Mouse (Mus musculus): ENCODE measurements around the gene Mtss1l. TPM values are rescaled to one million over a fixed set of nuclear protein-coding genes. Genes with fewer than 3 reads are reported as not detected.

The Mtss1l gene
- polyA plus RNA-seq, 1 experiment from 2014 or later = 9.6 TPM

Other genes with a start within 250 kb of the Mtss1l start
- 22.4 and 23.1 TPM in 2 replicates for gene Vac14, start 102.9 kb upstream of the Mtss1l start, polyA plus RNA-seq (2015; fragmentation: Nextera tagmentation; extraction: Ambion mirVana)
- 1.1 and 2.6 TPM in 2 replicates for gene Il34, start 84.4 kb downstream of the Mtss1l start, polyA plus RNA-seq (2015; fragmentation: Nextera tagmentation; extraction: Ambion mirVana)
- 69.0 and 69.5 TPM in 2 replicates for gene Cog4, start 125.1 kb downstream of the Mtss1l start, polyA plus RNA-seq (2015; fragmentation: Nextera tagmentation; extraction: Ambion mirVana)
- gene Sf3b3, start 125.3 kb downstream of the Mtss1l start, polyA plus RNA-seq (2015; fragmentation: Nextera tagmentation; extraction: Ambion mirVana) = 123 and 126 TPM in 2 replicates
- 10.2 and 13.2 TPM in 2 replicates for gene Fuk, start 181.0 kb downstream of the Mtss1l start, polyA plus RNA-seq (2015; fragmentation: Nextera tagmentation; extraction: Ambion mirVana)
- 13.0 and 15.3 TPM in 2 replicates for gene St3gal2, start 198.4 kb downstream of the Mtss1l start, polyA plus RNA-seq (2015; fragmentation: Nextera tagmentation; extraction: Ambion mirVana)